Mouse (Mus musculus) spleen, adult 2 months (tissue): Measurements from ENCODE around the gene Rora.

ENCODE experiments used
- CTCF ChIP-seq: fragments of 200-500 bp; IDR thresholded peaks from 2 replicates; pipeline ENCODE4 v1.5.1; 2011; ENCODE audit warnings: mild to moderate bottlenecking, inconsistent platforms; ENCODE audit not compliant: insufficient read depth, insufficient read length, insufficient replicate concordance; ENCODE audit errors: extremely low read depth
- POLR2A ChIP-seq: fragments of 200-500 bp; IDR thresholded peaks from 2 replicates; pipeline ENCODE4 v1.6.1; 2011; ENCODE audit warnings: low read depth, low read length, inconsistent platforms

DNA sequence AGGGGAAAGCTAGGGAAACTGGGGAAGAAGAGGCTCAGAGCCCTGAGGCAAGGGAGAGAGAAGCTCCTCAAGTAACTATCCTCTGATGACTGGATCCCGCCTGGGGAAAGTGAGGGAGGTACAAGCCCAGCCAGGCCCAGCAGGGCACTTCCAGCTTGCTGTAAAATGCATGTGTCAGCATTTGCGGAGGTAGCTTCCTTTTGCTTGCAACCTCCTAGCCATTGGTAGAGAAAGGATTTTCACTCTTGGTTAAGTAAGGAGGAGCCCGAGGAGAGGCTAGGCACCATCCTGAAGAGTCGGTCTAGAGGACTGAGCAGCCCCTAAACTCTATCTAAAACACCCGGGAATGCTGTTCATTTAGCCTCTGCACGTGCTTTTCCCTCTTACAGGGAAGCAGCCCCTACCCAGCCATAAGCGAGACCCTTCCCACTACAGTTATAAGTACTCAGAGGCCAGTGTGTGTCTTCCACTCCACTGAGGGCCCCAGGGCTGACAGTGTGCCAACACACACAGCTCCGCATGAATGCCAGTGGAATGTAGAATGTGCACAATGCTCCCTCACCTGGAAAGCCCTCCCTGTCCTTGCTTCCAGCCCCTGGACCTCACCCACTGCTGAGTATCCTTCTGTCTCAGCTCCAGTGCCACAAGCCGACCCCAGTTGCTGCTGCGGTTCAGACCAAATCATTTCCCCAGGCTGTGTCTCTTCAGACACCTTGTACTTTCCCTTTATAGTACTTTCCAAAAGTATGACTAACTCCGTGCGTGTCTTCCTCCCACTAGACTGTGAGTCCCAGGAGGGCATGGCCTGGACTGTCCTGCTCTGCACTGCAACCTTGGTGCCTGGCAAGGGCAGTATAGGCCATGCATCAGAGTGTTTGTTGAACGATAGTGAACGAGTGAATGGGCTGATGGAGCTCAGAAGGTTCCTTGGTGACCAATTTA is 431.4 kb downstream of the Rora start:
- TF ChIP-seq CTCF (no peak), POLR2A (no peak)
